In the genomic region with DNA sequence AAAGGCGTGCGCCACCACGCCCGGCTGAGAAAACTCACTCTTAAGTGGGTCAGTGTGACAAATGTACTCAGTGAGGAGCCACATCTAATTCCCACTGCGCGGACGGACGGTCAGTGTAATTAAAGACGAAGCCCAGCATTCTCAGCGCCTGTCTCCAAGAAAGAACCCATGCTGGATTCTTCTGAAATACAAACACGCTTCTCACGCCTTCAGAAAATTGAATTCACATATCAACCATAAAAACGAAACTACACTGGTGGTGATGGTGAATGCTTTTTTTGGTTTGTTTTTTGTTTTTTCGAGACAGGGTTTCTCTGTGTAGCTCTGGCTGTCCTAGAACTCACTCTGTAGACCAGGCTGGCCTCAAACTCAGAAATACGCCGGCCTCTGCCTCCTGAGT, we compare ENCODE assay signal across 16 mouse cellular contexts.
"Had no signal": no experiment of that assay in that cellular context is flagged by ENCODE, and none has a peak within 500 bp of the region (broad histone marks: within the 10 kb centered on the region; RNA-seq: fewer than 3 reads in every experiment).

No protein-coding gene starts in this region.

- DNase-seq: lung, adult 18-20 months; lung, embryonic 14.5 days; lung, postnatal 10 days; lung, postnatal 4 days; midbrain, embryonic 14.5 days; right cerebral cortex, postnatal 14 days; thymus, adult 2 months; thymus, postnatal 25 days; thymus, postnatal 4 days had no signal

- H3K27ac ChIP-seq: liver, embryonic 14.5 days; midbrain, embryonic 10.5 days; midbrain, embryonic 12.5 days; neural tube, embryonic 12.5 days; stomach, embryonic 15.5 days; stomach, postnatal 0 days had no signal

- H3K9ac ChIP-seq: liver, embryonic 14.5 days; lung, embryonic 14.5 days; midbrain, embryonic 12.5 days; neural tube, embryonic 12.5 days; stomach, embryonic 15.5 days had no signal

- H3K9me3 ChIP-seq: midbrain, embryonic 10.5 days; midbrain, embryonic 12.5 days; neural tube, embryonic 12.5 days; stomach, embryonic 15.5 days had no signal

- H3K4me1 ChIP-seq: neural tube, embryonic 12.5 days; stomach, embryonic 15.5 days had no signal

- H3K36me3 ChIP-seq: midbrain, embryonic 10.5 days; midbrain, embryonic 12.5 days; neural tube, embryonic 12.5 days; stomach, embryonic 15.5 days had no signal

- H3K27me3 ChIP-seq: neural tube, embryonic 12.5 days had no signal

- H3K4me3 ChIP-seq: midbrain, embryonic 10.5 days; midbrain, embryonic 12.5 days; neural tube, embryonic 12.5 days; stomach, embryonic 15.5 days had no signal

- ATAC-seq: midbrain, embryonic 16.5 days had no signal

- H3K4me2 ChIP-seq: lung, embryonic 14.5 days; midbrain, embryonic 12.5 days; neural tube, embryonic 12.5 days; stomach, embryonic 15.5 days had no signal
